Mouse (Mus musculus) stomach, postnatal 0 days (tissue): ENCODE data around the gene Tmf1.

ENCODE experiments used
- CTCF ChIP-seq: IDR thresholded peaks from 2 replicates; pipeline ENCODE4 v1.5.1; 2016; ENCODE audit warnings: antibody characterized with exemption, low read depth, mild to moderate bottlenecking, moderate library complexity
- EP300 ChIP-seq: optimal IDR thresholded peaks from 2 replicates; pipeline ENCODE3; 2016; ENCODE audit warnings: antibody characterized with exemption

GRCm38 (mm10) chr6:97204252-97204869 lies 25.4 kb upstream of the Tmf1 start:
- TF ChIP-seq CTCF: no peak
- TF ChIP-seq EP300: no peak
